ENCODE assay signal across 35 mouse cellular contexts in the genomic region with DNA sequence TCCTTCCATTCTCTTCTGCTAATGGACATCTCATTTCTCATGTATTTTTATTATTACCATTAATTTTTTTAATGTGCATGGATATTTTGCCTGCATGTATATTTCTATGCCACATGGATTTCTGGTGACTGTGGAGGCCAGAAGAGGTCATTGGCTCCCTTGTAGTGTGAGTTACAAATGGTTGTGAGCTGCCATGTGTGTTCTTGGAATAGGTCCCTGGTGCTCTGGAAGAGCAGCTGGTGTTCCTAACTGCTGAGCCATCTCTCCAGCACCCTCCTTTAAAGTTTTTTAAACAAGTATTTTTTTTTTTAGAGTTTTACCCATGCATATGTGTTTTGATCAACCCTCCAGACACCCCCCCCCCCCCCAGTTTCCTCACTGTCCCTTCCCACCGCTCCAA.
"Had no signal": no experiment of that assay in that cellular context is flagged by ENCODE, and none has a peak within 500 bp of the region (broad histone marks: within the 10 kb centered on the region; RNA-seq: fewer than 3 reads in every experiment).

No protein-coding gene starts in this region.

- ATAC-seq: hindbrain, embryonic 16.5 days; hindbrain, postnatal 0 days; inflammation-experienced regulatory T-cells, adult 6 months; intestine, embryonic 15.5 days; intestine, embryonic 16.5 days; intestine, postnatal 0 days had no signal

- H3K9ac ChIP-seq: heart, embryonic 12.5 days; heart, embryonic 13.5 days; heart, embryonic 15.5 days; hindbrain, embryonic 12.5 days; hindbrain, embryonic 13.5 days; hindbrain, embryonic 14.5 days; hindbrain, embryonic 15.5 days; intestine, embryonic 15.5 days; kidney, embryonic 15.5 days had no signal

- H3K4me3 ChIP-seq: heart, adult 2 months; heart, embryonic 10.5 days; heart, embryonic 12.5 days; heart, embryonic 13.5 days; heart, embryonic 15.5 days; hindbrain, embryonic 10.5 days; hindbrain, embryonic 12.5 days; hindbrain, embryonic 13.5 days; hindbrain, embryonic 15.5 days; intestine, embryonic 15.5 days; kidney, embryonic 15.5 days; layer of hippocampus, adult 2 months had no signal

- H3K4me2 ChIP-seq: heart, embryonic 11.5 days; heart, embryonic 12.5 days; heart, embryonic 13.5 days; heart, embryonic 15.5 days; hindbrain, embryonic 12.5 days; hindbrain, embryonic 13.5 days; hindbrain, embryonic 14.5 days; hindbrain, embryonic 15.5 days; intestine, embryonic 15.5 days; kidney, embryonic 15.5 days had no signal

- H3K27ac ChIP-seq: heart, adult 2 months; heart, embryonic 10.5 days; heart, embryonic 13.5 days; heart, embryonic 15.5 days; hindbrain, embryonic 10.5 days; hindbrain, embryonic 12.5 days; hindbrain, embryonic 13.5 days; hindbrain, embryonic 14.5 days; hindbrain, embryonic 15.5 days; hindbrain, postnatal 0 days; intestine, embryonic 15.5 days; kidney, embryonic 15.5 days; kidney, postnatal 0 days; layer of hippocampus, adult 2 months had no signal

- H3K36me3 ChIP-seq: heart, embryonic 10.5 days; heart, embryonic 12.5 days; heart, embryonic 13.5 days; heart, embryonic 15.5 days; hindbrain, embryonic 10.5 days; hindbrain, embryonic 12.5 days; hindbrain, embryonic 13.5 days; hindbrain, embryonic 15.5 days; intestine, embryonic 15.5 days; kidney, embryonic 15.5 days had no signal

- H3K9me3 ChIP-seq: heart, embryonic 10.5 days; heart, embryonic 12.5 days; heart, embryonic 13.5 days; heart, embryonic 15.5 days; hindbrain, embryonic 10.5 days; hindbrain, embryonic 12.5 days; hindbrain, embryonic 13.5 days; hindbrain, embryonic 15.5 days; intestine, embryonic 15.5 days; kidney, embryonic 15.5 days had no signal

- DNase-seq: heart, adult 2 months; heart, postnatal 10 days; heart, postnatal 14 days; heart, postnatal 36 days; heart, postnatal 4 days; kidney, adult 11 months; kidney, adult 18-20 months; kidney, adult 2 months; kidney, adult 8-10 months; kidney, adult 9 months; kidney, postnatal 10 days; kidney, postnatal 14 days; kidney, postnatal 25 days; kidney, postnatal 36 days; kidney, postnatal 4 days; layer of hippocampus, adult 9-11 months had no signal

- H3K27me3 ChIP-seq: heart, embryonic 12.5 days; heart, embryonic 13.5 days; heart, embryonic 15.5 days; hindbrain, embryonic 12.5 days; hindbrain, embryonic 15.5 days; intestine, embryonic 15.5 days; kidney, embryonic 15.5 days had no signal
